Mouse (Mus musculus): Measurements from ENCODE around the gene Cyp1a1.

DNA sequence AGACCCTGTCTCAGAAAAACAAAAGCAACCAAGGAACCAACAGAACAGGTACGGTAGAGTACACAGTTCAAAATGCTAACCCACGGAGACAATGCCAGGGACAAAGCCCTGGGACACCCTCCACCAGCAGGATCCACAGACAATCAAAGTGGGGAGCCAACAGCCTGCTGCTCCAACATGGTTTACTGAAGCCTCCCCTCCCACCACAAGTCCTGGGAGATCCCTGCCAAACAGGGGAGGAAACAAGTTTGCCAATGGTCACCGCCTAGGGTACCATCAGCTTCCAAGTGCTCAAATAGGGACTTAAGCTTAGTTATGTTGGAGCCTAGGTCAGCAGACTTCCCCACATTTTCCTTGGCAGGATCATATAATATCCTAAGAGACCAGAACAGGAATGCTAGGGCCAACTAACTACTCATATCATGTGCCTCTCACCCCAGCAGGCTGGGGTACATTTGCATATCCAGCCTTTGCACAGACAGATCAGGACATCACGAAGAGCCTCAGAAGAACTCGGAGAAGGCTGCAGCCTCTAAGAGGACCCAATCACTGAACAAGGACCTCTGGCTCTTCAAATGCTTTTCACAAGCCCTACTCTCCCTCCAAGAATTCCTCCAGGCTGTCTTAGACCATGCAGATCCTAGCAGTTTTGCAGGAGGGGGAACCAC, 47.9 kb upstream of the Cyp1a1 start:
- TF ChIP-seq GATA1 (IDR thresholded peaks at IDR 0.05; ENCODE audit: borderline replicate concordance, low read length), result no peak
- no peak for TF ChIP-seq CTCF (IDR thresholded peaks at IDR 0.05; ENCODE audit: low read depth, low read length)
- TF ChIP-seq TAL1 (conservative IDR thresholded peaks at IDR 0.05; ENCODE audit: low read depth, low read length), result no peak
- no peak for TF ChIP-seq POLR2AphosphoS5 (IDR thresholded peaks at IDR 0.05; ENCODE audit: insufficient replicate concordance, low read depth, low read length)
- TF ChIP-seq GATA2 (IDR thresholded peaks at IDR 0.05; ENCODE audit: borderline replicate concordance, low read depth, low read length), result no peak
